Mouse (Mus musculus) activated CD4-positive, CD25-positive, alpha-beta regulatory T cell, adult 4 months (primary cell): ENCODE measurements around the gene Coq10a. TPM values are rescaled to one million over a fixed set of nuclear protein-coding genes. Genes with fewer than 3 reads are reported as not detected.

ENCODE experiments used
- ATAC-seq: one replicate; pipeline ENCODE4 v1.8.0; 2017
- polyA plus RNA-seq, 2 experiments: library from polyadenylated mRNA; unstranded; fragments of 100-300 nt; shearing (Covaris generic); gene quantifications; one replicate each; pipeline ENCODE4 v1.2.1; 2017

Gene Coq10a
- polyA plus RNA-seq: 10 to 100 TPM; 14.3 to 20.3 TPM

- ATAC-seq: peak; percentile 84
Observed at GRCm38 (mm10) chr10:128368402-128369217, at the start of gene Coq10a. Coq10a (minus strand) TSS chr10:128368997.

GRCm38 (mm10) chr10:128414848-128415247 lies 46.1 kb upstream of the Coq10a start:
- ATAC-seq: no peak

GRCm38 (mm10) chr10:128413076-128413475 lies 44.3 kb upstream of the Coq10a start:
- ATAC-seq: no peak

GRCm38 (mm10) chr10:128412558-128412957 lies 43.8 kb upstream of the Coq10a start:
- ATAC-seq: no peak

- no peak for ATAC-seq
Observed at GRCm38 (mm10) chr10:128412055-128412381, 43.2 kb upstream of the Coq10a start.

GRCm38 (mm10) chr10:128411211-128412054 lies 42.6 kb upstream of the Coq10a start, which contains the start of the genes Nabp2 and Rnf41:
Nabp2 (minus strand) TSS chr10:128411492.
Rnf41 (plus strand) TSS chr10:128411657.
- peak; percentile 72 for ATAC-seq

- no peak for ATAC-seq
Observed at GRCm38 (mm10) chr10:128410560-128410845, 41.7 kb upstream of the Coq10a start.

GRCm38 (mm10) chr10:128409692-128410559 lies 41.1 kb upstream of the Coq10a start:
- peak; percentile 86 for ATAC-seq

- no peak for ATAC-seq
Observed at GRCm38 (mm10) chr10:128408591-128409535, 40.1 kb upstream of the Coq10a start.

GRCm38 (mm10) chr10:128403931-128404330 lies 35.1 kb upstream of the Coq10a start:
- ATAC-seq: no peak

GRCm38 (mm10) chr10:128401638-128402037 lies 32.8 kb upstream of the Coq10a start:
- ATAC-seq: no peak

GRCm38 (mm10) chr10:128401056-128401455 lies 32.3 kb upstream of the Coq10a start, which contains the start of gene Slc39a5:
Slc39a5 (minus strand) TSS chr10:128401229.
- ATAC-seq: no peak

- ATAC-seq: no peak
Observed at GRCm38 (mm10) chr10:128400338-128400737, 31.5 kb upstream of the Coq10a start.

- no peak for ATAC-seq
Observed at GRCm38 (mm10) chr10:128397466-128397865, 28.7 kb upstream of the Coq10a start.

- ATAC-seq: no peak
Observed at GRCm38 (mm10) chr10:128396716-128397264, 28.0 kb upstream of the Coq10a start.

- ATAC-seq: no peak
Observed at GRCm38 (mm10) chr10:128396017-128396673, 27.3 kb upstream of the Coq10a start.

GRCm38 (mm10) chr10:128391850-128392249 lies 23.1 kb upstream of the Coq10a start:
- ATAC-seq: no peak

- no peak for ATAC-seq
Observed at GRCm38 (mm10) chr10:128390366-128390765, 21.6 kb upstream of the Coq10a start.

- no peak for ATAC-seq
Observed at GRCm38 (mm10) chr10:128389570-128389969, 20.8 kb upstream of the Coq10a start.

- ATAC-seq: no peak
Observed at GRCm38 (mm10) chr10:128388941-128389340, 20.1 kb upstream of the Coq10a start.

- ATAC-seq: no peak
Observed at GRCm38 (mm10) chr10:128385902-128386301, 17.1 kb upstream of the Coq10a start.
